Mouse (Mus musculus) heart, adult 2 months (tissue): Measurements from ENCODE around the gene Bcas3. TPM values are rescaled to one million over a fixed set of nuclear protein-coding genes. Genes with fewer than 3 reads are reported as not detected.

ENCODE experiments used
- DNase-seq, 2 experiments: peaks; one replicate each; pipeline ENCODE4 v3.0.0; 2021
- H3K27ac ChIP-seq: fragments of 200-600 bp; 2 replicates; pipeline ENCODE4 v1.8.1; 2022
- H3K27me3 ChIP-seq: fragments of 200-500 bp; 2 replicates; pipeline ENCODE4 v1.6.1; 2012; ENCODE audit warnings: mild to moderate bottlenecking, low read length, inconsistent platforms, mixed read lengths; ENCODE audit not compliant: control insufficient read depth, insufficient read depth
- H3K36me3 ChIP-seq: fragments of 200-500 bp; 2 replicates; pipeline ENCODE4 v1.6.1; 2012; ENCODE audit warnings: low read length, inconsistent platforms; ENCODE audit not compliant: control insufficient read depth, insufficient read depth
- H3K4me1 ChIP-seq: fragments of 200-500 bp; 2 replicates; pipeline ENCODE4 v1.6.1; 2011; ENCODE audit warnings: low read length; ENCODE audit not compliant: control insufficient read depth, insufficient read depth
- H3K4me3 ChIP-seq: fragments of 200-600 bp; 2 replicates; pipeline ENCODE4 v1.8.1; 2022
- H3K79me2 ChIP-seq: fragments of 200-500 bp; replicated peaks from 2 replicates; pipeline ENCODE4 v1.6.1; 2012; ENCODE audit warnings: mild to moderate bottlenecking, inconsistent platforms, low read length, moderate library complexity, mixed read lengths; ENCODE audit not compliant: control insufficient read depth, insufficient read depth
- H3K9ac ChIP-seq: fragments of 200-500 bp; 2 replicates; pipeline ENCODE4 v1.6.1; 2012; ENCODE audit warnings: low read depth, mild to moderate bottlenecking, control low read depth, inconsistent platforms, low read length, mixed read lengths
- CTCF ChIP-seq: fragments of 200-600 bp; IDR thresholded peaks from 2 replicates; pipeline ENCODE4 v1.8.1; 2022; ENCODE audit warnings: antibody characterized with exemption, mild to moderate bottlenecking, moderate library complexity
- EP300 ChIP-seq: fragments of 200-500 bp; IDR thresholded peaks from 2 replicates; pipeline ENCODE4 v1.6.1; 2011; ENCODE audit warnings: low read depth, low read length, control low read depth; ENCODE audit not compliant: insufficient read depth
- POLR2A ChIP-seq: fragments of 200-500 bp; IDR thresholded peaks from 2 replicates; pipeline ENCODE4 v1.6.1; 2011; ENCODE audit warnings: mild to moderate bottlenecking, low read depth, low read length, control low read depth; ENCODE audit not compliant: insufficient read depth
- WGBS: fragments of 180-500 bp; shearing (Covaris S2); methylation state at CpG from one replicate; pipeline ENCODE4 v1.1.7; 2018; 5-methylcytosine and 5-hydroxymethylcytosine counted together
- intact Hi-C: fragments of 180-260 bp; cut with DNase I; formaldehyde crosslinking; loops from one replicate; pipeline ENCODE4 v1.15.1; 2025
- polyA plus RNA-seq: library from polyadenylated mRNA; depleted of rRNA; stranded (reverse); fragments of >200 nt; gene quantifications from 2 replicates; pipeline ENCODE4 v1.2.3, GENCODE M21; 2012
- total RNA-seq, 2 experiments: library from RNA; stranded (reverse); gene quantifications; 2 replicates each; pipeline ENCODE4 v1.2.3; 2021

Gene Bcas3
- total and polyA plus RNA-seq, 3 experiments, result 26.6 to 40.4 (median 36.0) TPM

DNA sequence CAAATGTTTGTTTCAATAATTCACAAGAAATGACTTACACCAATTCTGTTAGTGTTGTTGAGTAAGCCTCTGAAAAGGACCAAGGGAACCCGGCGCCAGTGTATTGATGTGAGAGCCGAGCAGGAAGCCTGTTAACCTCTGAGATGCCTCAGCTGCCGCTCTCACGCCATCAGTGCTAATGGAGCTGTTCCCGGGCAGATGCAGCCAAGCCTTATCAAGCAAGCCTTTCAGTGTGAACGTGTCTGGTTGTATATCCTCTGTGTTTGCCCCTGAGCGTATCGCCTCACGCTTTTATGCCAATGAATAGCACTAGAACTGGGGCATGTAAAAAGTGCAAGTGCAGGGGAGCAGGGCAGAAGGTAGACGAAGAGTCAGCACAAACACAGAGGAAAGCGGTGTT is 121.4 kb downstream of the Bcas3 start:
- no peak for TF ChIP-seq CTCF
- no peak for DNase-seq
- no peak overlapping the region for H3K27ac ChIP-seq
- peaks cover 1% of the 10 kb centered on the region; the same call in 1 of the 2 replicates for H3K4me1 ChIP-seq
- 43% methylated on average over 12 of the region's 12 CpGs for WGBS
- H3K79me2 ChIP-seq, result no peaks in the 10 kb centered on the region
- no peaks in the 10 kb centered on the region for H3K27me3 ChIP-seq
- H3K9ac ChIP-seq, result no peak overlapping the region
- intact Hi-C loops, result loop anchor here (5.0 kb wide), 1 partner anchor 92 kb away; no protein-coding TSS in a partner anchor
- H3K36me3 ChIP-seq, result no peaks in the 10 kb centered on the region
- no peak overlapping the region for H3K4me3 ChIP-seq

DNA sequence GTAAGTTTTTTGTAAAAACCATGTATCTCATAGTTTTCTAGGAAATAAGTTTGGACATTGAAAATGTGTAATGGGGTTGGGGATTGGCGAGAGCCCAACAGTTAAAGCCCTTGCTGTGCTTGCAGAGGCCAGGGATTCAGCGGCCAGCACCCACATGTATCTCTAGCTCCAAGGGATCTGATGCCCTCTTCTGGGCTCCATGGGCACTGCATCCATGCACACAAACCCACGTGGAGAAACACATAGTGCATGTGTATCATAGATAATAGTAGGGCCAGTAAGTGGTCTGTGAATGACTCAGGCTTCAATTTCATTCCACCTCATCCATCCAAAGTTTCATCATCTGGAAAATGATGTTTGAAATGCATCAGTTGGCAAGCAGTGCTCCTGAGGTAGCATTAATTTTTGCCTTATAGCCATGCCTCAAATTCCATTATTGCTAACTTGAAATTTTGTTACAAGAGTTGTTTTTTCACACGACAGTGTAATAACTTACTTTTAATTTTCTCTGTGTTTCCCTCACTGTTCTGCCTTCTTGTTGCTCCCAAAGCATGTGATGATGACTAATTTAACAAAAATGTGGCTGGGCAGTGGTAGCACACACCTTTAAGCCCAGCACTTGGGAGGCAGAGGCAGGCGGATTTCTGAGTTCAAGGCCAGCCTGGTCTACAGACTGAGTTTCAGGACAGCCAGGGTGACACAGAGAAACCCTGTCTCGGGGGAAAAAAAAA is 129.9 kb downstream of the Bcas3 start:
- Histone ChIP-seq H3K4me3 (no peak overlapping the region), H3K27me3 (no peaks in the 10 kb centered on the region), H3K4me1 (no peaks in the 10 kb centered on the region), H3K27ac (no peak overlapping the region), H3K36me3 (no peaks in the 10 kb centered on the region; the same call in 1 of the 2 replicates), H3K9ac (no peak overlapping the region), H3K79me2 (no peaks in the 10 kb centered on the region)
- intact Hi-C loops, result no loop called here
- TF ChIP-seq POLR2A (no peak), CTCF (peak; percentile 60), EP300 (no peak)
- DNase-seq, result no peak
- WGBS, result 85% methylated on average over 6 of the region's 6 CpGs

DNA sequence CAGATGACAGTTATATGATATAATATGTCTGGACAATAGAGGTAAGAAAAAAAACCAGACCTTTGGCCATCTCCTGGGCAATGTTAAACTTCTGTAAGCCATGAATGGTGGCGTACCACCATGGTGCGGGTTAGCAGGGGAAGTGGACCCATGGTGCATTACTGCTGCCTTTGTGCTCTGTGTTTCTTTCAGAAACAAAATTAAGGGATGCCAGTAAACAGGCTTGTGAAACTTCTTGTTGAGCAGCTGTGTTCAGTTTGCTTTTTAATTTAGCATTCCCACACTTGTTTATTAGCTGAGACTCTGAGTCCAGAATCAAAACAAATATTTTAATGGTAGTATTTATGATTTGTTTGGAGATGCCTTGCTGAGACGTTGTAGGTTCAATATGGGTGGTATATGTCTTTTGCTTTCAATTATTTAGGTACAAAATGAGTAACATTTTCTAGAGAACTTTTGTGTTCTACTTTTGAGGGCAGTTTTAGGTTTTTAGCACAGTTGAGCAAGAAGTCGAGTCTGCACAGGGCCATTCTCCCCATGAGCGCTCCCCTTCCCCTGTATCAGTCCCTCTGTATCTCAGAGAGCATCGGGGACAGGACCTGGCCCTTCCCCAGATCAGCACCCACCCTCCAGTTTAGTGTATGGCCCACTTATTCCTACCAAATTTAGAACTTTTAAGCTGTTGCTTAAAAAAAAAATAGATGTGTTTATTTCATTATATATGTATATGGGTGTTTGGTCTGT is 132.4 kb downstream of the Bcas3 start:
- Histone ChIP-seq H3K4me3 (no peak overlapping the region), H3K27me3 (no peaks in the 10 kb centered on the region), H3K9ac (no peak overlapping the region), H3K79me2 (no peaks in the 10 kb centered on the region), H3K36me3 (no peaks in the 10 kb centered on the region; the same call in 1 of the 2 replicates), H3K27ac (no peak overlapping the region), H3K4me1 (no peaks in the 10 kb centered on the region; the same call in 1 of the 2 replicates)
- DNase-seq, result no peak
- TF ChIP-seq POLR2A (no peak), CTCF (no peak), EP300 (no peak)
- 90% methylated on average over 6 of the region's 6 CpGs for WGBS
- intact Hi-C loops, result no loop called here

DNA sequence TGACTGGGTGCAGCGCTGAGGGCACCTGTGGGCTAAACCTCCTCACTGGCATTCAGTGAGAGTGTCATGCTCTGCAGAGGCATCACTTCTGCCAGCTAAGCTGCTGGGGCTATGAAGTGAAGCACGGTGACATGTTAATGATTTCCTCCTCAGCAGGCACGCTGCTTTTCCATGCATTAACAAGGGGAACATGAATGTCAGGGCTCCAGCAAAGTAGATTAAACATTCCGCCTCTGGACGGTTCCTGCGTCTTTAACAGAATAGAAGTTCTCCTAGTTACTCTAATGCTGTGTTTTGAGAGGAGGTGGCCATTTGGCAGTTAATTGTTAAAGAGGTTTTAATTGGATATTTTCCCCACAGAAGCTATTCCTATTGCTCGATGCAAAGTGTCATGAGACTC is 134.5 kb downstream of the Bcas3 start:
- H3K36me3 ChIP-seq, result peaks cover 10% of the 10 kb centered on the region
- 81% methylated on average over 7 of the region's 7 CpGs for WGBS

DNA sequence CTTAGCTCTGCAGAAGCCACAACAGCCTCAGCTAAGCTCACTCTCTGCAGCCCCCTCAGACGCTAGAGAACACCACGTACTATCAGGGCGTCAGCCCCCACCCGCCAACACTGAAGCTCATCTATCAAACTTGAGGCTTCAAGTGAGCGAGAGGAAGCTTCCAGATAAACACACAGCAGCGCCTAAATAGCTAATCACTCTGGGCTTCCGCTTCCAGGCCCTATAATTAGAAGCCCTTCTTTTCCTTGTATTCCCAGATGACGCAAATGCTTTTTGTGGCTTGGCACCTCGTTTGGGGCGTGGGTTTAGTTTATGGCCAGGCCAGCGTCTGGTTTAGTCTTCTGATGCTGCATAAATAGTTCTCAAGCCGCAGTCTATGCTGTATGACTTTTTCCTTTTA is 139.3 kb downstream of the Bcas3 start:
- no peaks in the 10 kb centered on the region for H3K27me3 ChIP-seq
- peak overlapping the region; percentile 22 for H3K4me3 ChIP-seq
- peak; percentile 78 to 89 for DNase-seq
- peak overlapping the region; percentile 43; the same call in 1 of the 2 replicates for H3K9ac ChIP-seq
- H3K4me1 ChIP-seq, result peaks cover 16% of the 10 kb centered on the region
- H3K36me3 ChIP-seq, result peaks cover 13% of the 10 kb centered on the region
- intact Hi-C loops, result loop anchor here (2.0 kb wide), 1 partner anchor 21 kb away; no protein-coding TSS in a partner anchor
- peak overlapping the region; percentile 92 for H3K27ac ChIP-seq
- 4% methylated on average over 12 of the region's 12 CpGs for WGBS
- TF ChIP-seq CTCF (no peak), POLR2A (peak; percentile 75), EP300 (peak; percentile 95)
- H3K79me2 ChIP-seq, result no peaks in the 10 kb centered on the region

More for the DNA sequence above, 134.5 kb downstream of the Bcas3 start:
- Histone ChIP-seq H3K9ac (no peak overlapping the region), H3K79me2 (no peaks in the 10 kb centered on the region), H3K4me3 (no peak overlapping the region), H3K27ac (no peak overlapping the region), H3K27me3 (no peaks in the 10 kb centered on the region), H3K4me1 (peaks cover 10% of the 10 kb centered on the region)
- intact Hi-C loops, result no loop called here
- TF ChIP-seq EP300 (no peak), CTCF (no peak), POLR2A (no peak)
- DNase-seq, result no peak

DNA sequence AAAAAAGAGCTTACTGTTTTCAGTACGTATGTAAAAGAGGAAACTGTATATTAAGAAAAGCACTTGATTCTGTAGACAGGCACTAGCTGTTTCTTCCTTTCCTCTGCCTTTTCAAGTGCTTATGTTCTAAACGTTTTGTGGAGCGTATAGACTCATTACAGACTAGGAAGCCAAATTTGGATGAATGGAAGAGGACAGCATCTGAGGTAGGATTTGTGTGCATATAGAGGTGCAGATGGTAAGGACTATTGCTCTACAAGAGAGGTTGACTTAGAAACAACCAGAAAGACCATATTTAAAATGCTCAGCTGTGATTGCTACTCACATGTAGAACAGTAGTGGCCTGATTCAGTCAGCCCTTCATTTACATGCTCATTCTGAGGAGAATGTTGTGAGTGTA is 139.7 kb downstream of the Bcas3 start:
- Histone ChIP-seq H3K36me3 (peaks cover 13% of the 10 kb centered on the region), H3K9ac (no peak overlapping the region), H3K27ac (peak overlapping the region; percentile 92), H3K79me2 (no peaks in the 10 kb centered on the region), H3K4me1 (peaks cover 16% of the 10 kb centered on the region), H3K27me3 (no peaks in the 10 kb centered on the region), H3K4me3 (peak overlapping the region; percentile 15)
- DNase-seq, result no peak
- 15% methylated on average over 3 of the region's 3 CpGs for WGBS
- intact Hi-C loops, result loop anchor here (2.0 kb wide), 1 partner anchor 22 kb away; no protein-coding TSS in a partner anchor
- TF ChIP-seq POLR2A (no peak), EP300 (no peak), CTCF (no peak)
